Mouse (Mus musculus) CH12.LX (cell line): ENCODE measurements around the gene Prm2. TPM values are rescaled to one million over a fixed set of nuclear protein-coding genes. Genes with fewer than 3 reads are reported as not detected.

Experiments used
- DNase-seq: peaks from one replicate; pipeline ENCODE4 v3.0.0-alpha.2; 2013; ENCODE audit errors: extremely low read depth
- H3K27ac ChIP-seq: 2 replicates; pipeline ENCODE4 v1.5.1; 2012; ENCODE audit warnings: low read depth, mild to moderate bottlenecking, control low read depth, moderate library complexity; ENCODE audit not compliant: insufficient read depth
- H3K27me3 ChIP-seq: replicated peaks from 2 replicates; pipeline ENCODE3; 2012; ENCODE audit warnings: inconsistent platforms
- H3K36me3 ChIP-seq, 2 experiments: replicated peaks in 1 of 2; 2 replicates each; pipeline versions ENCODE3 to v1.6.1; 2012; ENCODE audit warnings: inconsistent platforms in 1 of 2, low read length in 1 of 2, mild to moderate bottlenecking in 1 of 2, mixed read lengths in 1 of 2, moderate library complexity in 1 of 2; ENCODE audit not compliant: control insufficient read depth in 1 of 2, insufficient read depth in 1 of 2
- H3K4me1 ChIP-seq, 2 experiments: 2 replicates each; pipeline ENCODE4 v1.6.1; 2012; ENCODE audit warnings: inconsistent platforms in 1 of 2, moderate library complexity in 1 of 2; ENCODE audit not compliant: insufficient read depth in 2 of 2, control insufficient read depth in 1 of 2
- H3K4me2 ChIP-seq: 2 replicates; pipeline ENCODE4 v1.6.1; 2012; ENCODE audit warnings: low read depth, mild to moderate bottlenecking, control low read depth; ENCODE audit not compliant: poor library complexity, insufficient read depth, severe bottlenecking
- H3K4me3 ChIP-seq, 3 experiments: fragments of 150-350 bp in 1 of 3; sonication (generic) in 1 of 3; replicated peaks in 1 of 3; 2 replicates each; pipeline versions ENCODE3 to v1.5.1; 2011 to 2012; ENCODE audit warnings: low read depth in 2 of 3, low read length in 2 of 3, mild to moderate bottlenecking in 2 of 3, moderate library complexity in 2 of 3, control low read depth in 1 of 3, improper control_type of control experiment in 1 of 3, inconsistent platforms in 1 of 3, mixed read lengths in 1 of 3; ENCODE audit not compliant: poor library complexity in 1 of 3
- H3K79me2 ChIP-seq: replicated peaks from 2 replicates; pipeline ENCODE4 v1.6.1; 2012; ENCODE audit warnings: mild to moderate bottlenecking, moderate library complexity; ENCODE audit not compliant: control insufficient read depth, poor library complexity, insufficient read depth, severe bottlenecking; ENCODE audit errors: extremely low read depth
- H3K9ac ChIP-seq: 2 replicates; pipeline ENCODE4 v1.6.1; 2012; ENCODE audit warnings: low read depth, mild to moderate bottlenecking, control low read depth, moderate library complexity; ENCODE audit not compliant: insufficient read depth
- H3K9me3 ChIP-seq: replicated peaks from 2 replicates; pipeline ENCODE3; 2012; ENCODE audit warnings: low read length, inconsistent platforms, mixed read lengths
- BHLHE40 ChIP-seq: IDR thresholded peaks from 2 replicates; pipeline ENCODE4 v1.6.1; 2011; ENCODE audit warnings: mild to moderate bottlenecking, low read depth, low read length, improper control_type of control experiment
- E2F4 ChIP-seq: IDR thresholded peaks from 2 replicates; pipeline ENCODE4 v1.6.1; 2011; ENCODE audit warnings: low read depth, low read length, improper control_type of control experiment; ENCODE audit not compliant: insufficient replicate concordance
- ETS1 ChIP-seq: conservative IDR thresholded peaks from 2 replicates; pipeline ENCODE4 v1.6.1; 2012; ENCODE audit warnings: low read depth, mild to moderate bottlenecking, inconsistent platforms, low read length, improper control_type of control experiment, moderate library complexity
- IRF4 ChIP-seq: IDR thresholded peaks from 2 replicates; pipeline ENCODE4 v1.6.1; 2014; ENCODE audit warnings: low read depth, mild to moderate bottlenecking, inconsistent platforms, low read length, improper control_type of control experiment
- JUN ChIP-seq: IDR thresholded peaks from 2 replicates; pipeline ENCODE4 v1.6.1; 2011; ENCODE audit warnings: low read depth, mild to moderate bottlenecking, low read length, improper control_type of control experiment, moderate library complexity; ENCODE audit not compliant: insufficient read depth
- KAT2A ChIP-seq: IDR thresholded peaks from 2 replicates; pipeline ENCODE4 v1.6.1; 2012; ENCODE audit warnings: low read length, improper control_type of control experiment, inconsistent platforms; ENCODE audit not compliant: insufficient replicate concordance
- MAFK ChIP-seq: IDR thresholded peaks from 2 replicates; pipeline ENCODE4 v1.6.1; 2011; ENCODE audit warnings: low read length, improper control_type of control experiment; ENCODE audit not compliant: insufficient replicate concordance
- MAX ChIP-seq: IDR thresholded peaks from 2 replicates; pipeline ENCODE4 v1.6.1; 2011; ENCODE audit warnings: low read length, improper control_type of control experiment
- MEF2A ChIP-seq: IDR thresholded peaks from 2 replicates; pipeline ENCODE4 v1.6.1; 2014; ENCODE audit warnings: low read depth, mild to moderate bottlenecking, inconsistent platforms, low read length, improper control_type of control experiment, borderline replicate concordance
- MXI1 ChIP-seq: IDR thresholded peaks from 2 replicates; pipeline ENCODE4 v1.6.1; 2011; ENCODE audit warnings: mild to moderate bottlenecking, low read depth, low read length, improper control_type of control experiment
- MYC ChIP-seq: IDR thresholded peaks from 2 replicates; pipeline ENCODE4 v1.6.1; 2011; ENCODE audit warnings: low read depth, mild to moderate bottlenecking, improper control_type of control experiment, low read length
- RAD21 ChIP-seq: IDR thresholded peaks from 2 replicates; pipeline ENCODE4 v1.6.1; 2011; ENCODE audit warnings: low read depth, mild to moderate bottlenecking, low read length, improper control_type of control experiment, moderate library complexity
- RCOR1 ChIP-seq: conservative IDR thresholded peaks from 2 replicates; pipeline ENCODE4 v1.6.1; 2012; ENCODE audit warnings: low read depth, mild to moderate bottlenecking, inconsistent platforms, low read length, improper control_type of control experiment
- SIN3A ChIP-seq: IDR thresholded peaks from 2 replicates; pipeline ENCODE4 v1.6.1; 2012; ENCODE audit warnings: low read length, improper control_type of control experiment, inconsistent platforms
- UBTF ChIP-seq: IDR thresholded peaks from 2 replicates; pipeline ENCODE4 v1.6.1; 2012; ENCODE audit warnings: low read depth, mild to moderate bottlenecking, inconsistent platforms, low read length, improper control_type of control experiment, moderate library complexity
- USF1 ChIP-seq: IDR thresholded peaks from 2 replicates; pipeline ENCODE4 v1.6.1; 2014; ENCODE audit warnings: low read depth, mild to moderate bottlenecking, inconsistent platforms, low read length, improper control_type of control experiment
- ZMIZ1 ChIP-seq: IDR thresholded peaks from 2 replicates; pipeline ENCODE4 v1.6.1; 2012; ENCODE audit warnings: low read depth, mild to moderate bottlenecking, inconsistent platforms, low read length, improper control_type of control experiment
- ZNF384 ChIP-seq: IDR thresholded peaks from 2 replicates; pipeline ENCODE4 v1.6.1; 2012; ENCODE audit warnings: low read depth, low read length, improper control_type of control experiment, inconsistent platforms
- dilution Hi-C: fragments of 300-500 bp; cut with MboI; formaldehyde crosslinking; loops from 2 replicates; pipeline ENCODE4 v1.14.3; 2020; ENCODE audit warnings: low sequenced_read_pairs; ENCODE audit not compliant: extremely low pct_unique_long_range_greater_than_20kb, extremely low pct_ligation_motif_present
- in situ Hi-C: fragments of 300-500 bp; cut with MboI; formaldehyde crosslinking; loops from 3 replicates; pipeline ENCODE4 v1.14.3; 2019; ENCODE audit warnings: low sequenced_read_pairs, low pct_ligation_motif_present, low pct_unique_long_range_greater_than_20kb, mixed read lengths
- polyA plus RNA-seq: library from polyadenylated mRNA; unstranded; fragments of >175 nt; gene quantifications from 2 replicates; pipeline ENCODE4 v1.2.1, GENCODE M21; 2012; ENCODE audit warnings: low read depth; ENCODE audit not compliant: insufficient read length
- total RNA-seq, 2 experiments: library from RNA; depleted of rRNA; stranded (reverse); fragments of 300-350 nt in 1 of 2; fragments of >200 nt in 1 of 2; gene quantifications; 2 replicates each; pipeline ENCODE4 v1.2.3; 2012 to 2014

The Prm2 gene
- total and polyA plus RNA-seq, 3 experiments = not detected

DNA sequence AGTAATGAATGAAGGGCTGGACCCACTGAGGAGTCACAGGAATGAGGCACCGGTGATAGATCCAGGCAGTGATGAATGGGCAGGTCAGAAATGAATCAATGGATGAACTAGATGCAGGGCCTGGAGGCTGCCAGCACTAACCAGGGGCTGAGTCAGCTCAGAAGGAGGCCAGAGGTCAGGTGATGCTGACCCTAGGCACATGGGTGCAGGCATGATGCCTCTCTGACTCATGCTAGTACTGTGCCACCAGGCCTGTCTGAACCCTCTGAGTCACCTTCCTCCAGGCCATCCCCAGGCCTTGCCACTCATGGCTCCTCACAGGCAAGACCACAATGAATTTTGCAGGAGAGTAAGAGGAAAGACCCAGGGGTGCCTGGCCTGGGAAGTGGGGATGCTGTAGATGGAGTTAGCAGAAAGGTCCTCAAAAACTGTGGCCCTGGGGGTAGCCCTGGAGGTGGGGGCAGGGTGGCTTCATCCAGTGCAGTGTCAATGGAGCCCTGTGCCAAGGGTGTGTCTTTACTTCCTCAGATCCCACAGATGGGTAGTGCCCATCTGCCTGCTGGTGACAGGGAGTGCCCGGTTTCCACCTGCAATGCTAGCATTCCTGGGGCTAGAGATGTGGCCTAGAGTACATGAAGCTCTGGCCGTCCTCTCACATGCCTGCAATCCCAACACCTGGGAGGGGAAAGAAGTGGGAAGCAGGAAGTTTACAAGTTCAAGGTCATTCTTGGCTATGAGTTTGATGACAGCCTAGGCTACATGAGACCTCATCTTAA, 41.2 kb downstream of the Prm2 start (continued):
- TF ChIP-seq IRF4 = peak; percentile 80

DNA sequence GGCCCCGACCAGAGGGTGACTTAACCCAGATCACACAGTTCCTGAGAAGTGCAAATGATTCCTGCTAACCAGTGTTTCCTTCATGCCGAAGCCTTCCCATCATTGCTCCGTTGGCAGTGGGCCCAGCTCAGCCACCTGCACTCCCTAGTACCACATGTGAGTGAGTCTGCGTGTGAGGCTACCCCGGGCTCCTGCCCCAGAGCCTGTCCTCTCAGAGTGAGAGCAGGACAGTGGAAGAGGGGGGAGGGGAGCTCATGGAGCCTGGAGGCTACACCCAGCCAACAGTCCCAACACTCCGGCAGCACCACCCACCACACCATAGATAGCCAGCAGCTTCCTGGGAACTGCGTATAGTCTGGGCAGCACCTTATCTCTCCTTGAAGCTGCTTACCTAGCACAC, 46.1 kb downstream of the Prm2 start:
- no peaks in the 10 kb centered on the region for H3K9me3 ChIP-seq
- TF ChIP-seq RCOR1 (no peak), MAFK (no peak), MXI1 (no peak), BHLHE40 (no peak), E2F4 (no peak), ETS1 (no peak), ZNF384 (no peak), USF1 (no peak), MEF2A (no peak)
- TF ChIP-seq, all 38 proteins: peak for 0
- H3K4me3 ChIP-seq = no peak overlapping the region
- H3K27me3 ChIP-seq = no peaks in the 10 kb centered on the region
- H3K9ac ChIP-seq = no peak overlapping the region
- no peak overlapping the region for H3K27ac ChIP-seq
- no peak overlapping the region for H3K4me2 ChIP-seq
- no peaks in the 10 kb centered on the region for H3K36me3 ChIP-seq
- DNase-seq = no peak
- dilution Hi-C loops (no loop called here), in situ Hi-C loops (loop anchor here (5.0 kb wide), 1 partner anchor 32 kb away; no protein-coding TSS in a partner anchor)
- peaks cover 25 to 70% of the 10 kb centered on the region in 2 experiments for H3K4me1 ChIP-seq
- no peaks in the 10 kb centered on the region for H3K79me2 ChIP-seq

DNA sequence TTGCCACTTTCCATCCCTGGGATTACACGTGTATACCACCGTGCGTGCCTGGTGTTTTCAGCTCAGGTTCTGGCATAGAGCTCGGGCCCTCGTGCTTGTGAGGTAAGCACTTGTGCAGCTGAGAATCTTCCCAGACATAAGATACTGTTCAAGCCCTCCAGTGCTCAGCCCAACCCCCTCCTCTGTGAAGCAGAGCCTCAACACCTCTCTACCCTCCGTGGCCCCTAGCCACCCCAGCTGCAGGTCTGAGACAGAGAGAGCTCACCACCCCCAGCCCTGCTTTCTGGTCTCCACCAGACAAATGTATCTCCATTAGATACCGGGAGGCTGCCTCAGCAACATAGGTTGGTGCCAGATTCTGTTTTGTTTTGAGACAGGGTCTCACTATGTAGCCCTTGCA, 46.7 kb downstream of the Prm2 start:
- Histone ChIP-seq H3K4me1 (peaks cover 20 to 70% of the 10 kb centered on the region in 2 experiments), H3K4me2 (no peak overlapping the region), H3K27ac (no peak overlapping the region), H3K27me3 (no peaks in the 10 kb centered on the region), H3K4me3 (no peak overlapping the region), H3K36me3 (no peaks in the 10 kb centered on the region), H3K9me3 (no peaks in the 10 kb centered on the region), H3K9ac (no peak overlapping the region), H3K79me2 (no peaks in the 10 kb centered on the region)
- dilution Hi-C loops (no loop called here), in situ Hi-C loops (loop anchor here (5.0 kb wide), 1 partner anchor 33 kb away; no protein-coding TSS in a partner anchor)
- TF ChIP-seq UBTF = no peak
- no peak for TF ChIP-seq RCOR1
- no peak for TF ChIP-seq MXI1
- TF ChIP-seq SIN3A = no peak
- TF ChIP-seq MYC = no peak
- no peak for TF ChIP-seq MAX
- no peak for TF ChIP-seq E2F4
- TF ChIP-seq ZMIZ1 = no peak
- no peak for TF ChIP-seq MAFK
- TF ChIP-seq RAD21 = no peak
- no peak for TF ChIP-seq JUN
- no peak for TF ChIP-seq KAT2A
- no peak for TF ChIP-seq USF1
- no peak for DNase-seq
